ENCODE assay signal across 8 mouse cellular contexts in the genomic region with DNA sequence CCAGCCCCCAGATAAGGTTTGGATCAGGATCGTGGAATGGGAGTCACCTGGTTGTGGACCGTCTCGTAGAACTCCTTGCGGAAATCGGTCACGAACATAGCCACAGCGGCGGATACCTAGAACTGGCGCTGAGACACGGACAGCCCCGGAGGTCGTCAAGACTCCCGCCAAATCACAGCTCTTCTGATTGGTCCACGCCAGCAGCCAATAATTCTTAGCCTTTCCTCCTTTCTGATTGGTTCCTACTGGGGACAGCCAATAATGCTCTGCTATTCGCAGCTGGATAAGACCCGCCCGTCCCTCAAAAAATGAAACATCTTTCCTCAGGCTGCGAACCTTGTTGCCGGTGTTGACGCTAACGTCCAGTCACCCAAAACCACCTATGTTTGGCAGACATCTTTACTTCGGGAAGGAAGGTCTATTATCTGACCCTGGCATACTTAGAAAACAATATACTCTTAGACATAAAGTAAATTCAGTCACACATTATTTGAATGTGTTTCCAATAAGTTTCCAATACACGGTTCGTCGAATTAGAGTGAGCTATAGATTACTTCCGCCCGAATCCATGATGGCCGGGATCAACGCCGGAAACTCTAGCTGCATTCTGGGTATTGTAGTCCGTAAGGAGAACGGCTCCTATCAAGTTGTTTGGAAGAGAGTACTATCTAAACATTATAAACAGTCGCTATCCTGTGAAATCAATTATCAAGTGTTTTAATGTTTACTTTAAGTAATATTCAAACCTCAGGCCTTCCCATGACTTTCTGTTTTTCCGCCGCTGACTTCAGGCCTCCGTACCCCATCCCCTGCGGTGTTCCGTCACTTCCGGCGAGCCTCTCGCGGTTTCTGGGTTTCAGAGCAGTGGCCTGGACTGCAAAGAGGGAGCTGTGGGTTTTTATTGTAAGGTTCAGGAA. TPM values are rescaled to one million over a fixed set of nuclear protein-coding genes. Genes with fewer than 3 reads are reported as not detected.
DNase-seq lines count a peak whose midpoint lies in the region; ATAC-seq and TF ChIP-seq lines count a peak whose summit lies in the region.

A gene (plus strand): TSS at position 312 of the 917 bp plus-strand sequence.
A gene (minus strand): TSS at position 520 of the 917 bp plus-strand sequence.

- peak within 1 kb of the TSS; percentile 76 for H3K9ac ChIP-seq in embryonic facial prominence, embryonic 15.5 days
- peak within 1 kb of the TSS; percentile 90 for H3K9ac ChIP-seq in limb, embryonic 14.5 days (ENCODE audit: low read depth, low read length, severe bottlenecking)
- H3K9ac ChIP-seq in midbrain, postnatal 0 days (replicated peaks; ENCODE audit: low read length, poor library complexity, severe bottlenecking) = peak within 1 kb of the TSS; percentile 83

- peak; percentile 96 for ATAC-seq in embryonic facial prominence, embryonic 15.5 days (ENCODE audit: insufficient number of reproducible peaks, low FRiP score, low TSS enrichment, low read depth)
- ATAC-seq in limb, embryonic 14.5 days (ENCODE audit: low FRiP score, low read depth) = peak; percentile 98
- ATAC-seq in midbrain, postnatal 0 days (ENCODE audit: low FRiP score) = peak; percentile 97

- under 1% methylated on average over 42 of the region's 42 CpGs for WGBS in bone marrow, adult 2 months
- under 1% methylated on average over 42 of the region's 42 CpGs for WGBS in embryonic facial prominence, embryonic 15.5 days
- WGBS in limb, embryonic 14.5 days = under 1% methylated on average over 42 of the region's 42 CpGs
- WGBS in midbrain, postnatal 0 days = under 1% methylated on average over 42 of the region's 42 CpGs

- peaks cover 2% of the 10 kb centered on the region; the same call in 1 of the 2 replicates for H3K4me1 ChIP-seq in bone marrow, adult 2 months (ENCODE audit: control insufficient read depth, insufficient read depth, low read length)
- peaks cover 20% of the 10 kb centered on the region for H3K4me1 ChIP-seq in embryonic facial prominence, embryonic 15.5 days
- peaks cover 12% of the 10 kb centered on the region; the same call in 1 of the 2 replicates for H3K4me1 ChIP-seq in limb, embryonic 14.5 days (ENCODE audit: control insufficient read depth, insufficient read depth, low read length)
- peaks cover 10% of the 10 kb centered on the region for H3K4me1 ChIP-seq in midbrain, postnatal 0 days (ENCODE audit: insufficient read depth, low read length)

- peak within 1 kb of the TSS; percentile 90 for H3K4me3 ChIP-seq in bone marrow, adult 2 months (replicated peaks; ENCODE audit: control insufficient read depth, low read depth, low read length)
- peak within 1 kb of the TSS; percentile 76 for H3K4me3 ChIP-seq in embryonic facial prominence, embryonic 15.5 days (replicated peaks)
- peak within 1 kb of the TSS; percentile 74 for H3K4me3 ChIP-seq in limb, embryonic 14.5 days (replicated peaks; ENCODE audit: low read length)
- H3K4me3 ChIP-seq in midbrain, postnatal 0 days (ENCODE audit: low read depth, low read length) = peak within 1 kb of the TSS; percentile 87

- peak within 1 kb of the TSS; percentile 64 for H3K27ac ChIP-seq in bone marrow, adult 2 months (ENCODE audit: control insufficient read depth, insufficient read depth, low read depth, low read length, poor library complexity)
- H3K27ac ChIP-seq in embryonic facial prominence, embryonic 15.5 days (replicated peaks) = peak within 1 kb of the TSS; percentile 87
- H3K27ac ChIP-seq in limb, embryonic 14.5 days (replicated peaks; ENCODE audit: low read depth, low read length) = peak within 1 kb of the TSS; percentile 76
- peak within 1 kb of the TSS; percentile 65 for H3K27ac ChIP-seq in midbrain, postnatal 0 days (ENCODE audit: low read depth, low read length)

- no peaks in the 10 kb centered on the region for H3K9me3 ChIP-seq in embryonic facial prominence, embryonic 15.5 days (replicated peaks)
- H3K9me3 ChIP-seq in limb, embryonic 14.5 days (ENCODE audit: control insufficient read depth, low read length) = no peaks in the 10 kb centered on the region
- H3K9me3 ChIP-seq in midbrain, postnatal 0 days (ENCODE audit: low read length) = no peaks in the 10 kb centered on the region

- H3K36me3 ChIP-seq in embryonic facial prominence, embryonic 15.5 days = peaks cover 39% of the 10 kb centered on the region
- peaks cover 45% of the 10 kb centered on the region for H3K36me3 ChIP-seq in limb, embryonic 14.5 days (ENCODE audit: control insufficient read depth, insufficient read depth, low read length)
- peaks cover 13% of the 10 kb centered on the region; the same call in 1 of the 2 replicates for H3K36me3 ChIP-seq in midbrain, postnatal 0 days (ENCODE audit: insufficient read depth, low read length)

- peak within 1 kb of the TSS; percentile 88 for H3K4me2 ChIP-seq in embryonic facial prominence, embryonic 15.5 days (replicated peaks)
- peak within 1 kb of the TSS; percentile 91 for H3K4me2 ChIP-seq in limb, embryonic 14.5 days (replicated peaks; ENCODE audit: low read depth, low read length, severe bottlenecking)
- H3K4me2 ChIP-seq in midbrain, postnatal 0 days (ENCODE audit: low read depth, low read length, poor library complexity, severe bottlenecking) = peak within 1 kb of the TSS; percentile 88

- TF ChIP-seq POLR2A in bone marrow, adult 2 months (IDR thresholded peaks at IDR 0.05; ENCODE audit: borderline replicate concordance, control insufficient read depth, low read depth, low read length) = peak; percentile 86
- peak; percentile 63; the same call in 1 of the 2 replicates for TF ChIP-seq POLR2A in limb, embryonic 14.5 days (IDR thresholded peaks at IDR 0.05; ENCODE audit: borderline replicate concordance, extremely low read depth, insufficient read depth, insufficient read length)

- DNase-seq in 416B (ENCODE audit: low read depth) = peak; percentile 99
- peak; percentile 94 for DNase-seq in heart, adult 8-10 months (ENCODE audit: low spot score)
- peak; percentile 97 for DNase-seq in kidney, adult 9 months
- DNase-seq in limb, embryonic 14.5 days (ENCODE audit: low spot score) = peak; percentile 97
- peak; percentile 98 for DNase-seq in midbrain, postnatal 0 days (ENCODE audit: low spot score)
- DNase-seq in spleen, postnatal 14 days (ENCODE audit: low spot score in 2 of 2) = peak; percentile 68 to 82

- no peak for TF ChIP-seq CTCF in bone marrow, adult 2 months (IDR thresholded peaks at IDR 0.05; ENCODE audit: control insufficient read depth, insufficient read depth, low read length)
- TF ChIP-seq CTCF in midbrain, postnatal 0 days (IDR thresholded peaks at IDR 0.05) = no peak

- H3K27me3 ChIP-seq in embryonic facial prominence, embryonic 15.5 days = no peaks in the 10 kb centered on the region
- H3K27me3 ChIP-seq in limb, embryonic 14.5 days (ENCODE audit: control insufficient read depth, insufficient read depth, low read length) = no peaks in the 10 kb centered on the region
- H3K27me3 ChIP-seq in midbrain, postnatal 0 days (ENCODE audit: insufficient read depth, low read length) = no peaks in the 10 kb centered on the region

RNA-seq across cellular contexts. Expression of the first gene that starts in this region (rescaled TPM):
- polyA plus RNA-seq in bone marrow, adult 2 months (2011; ENCODE audit: insufficient read depth, insufficient read length, low replicate concordance, missing spikeins) = 47.5 and 56.5 TPM in 2 replicates
- polyA plus RNA-seq in embryonic facial prominence, embryonic 15.5 days (2015; fragmentation: Nextera tagmentation; extraction: Ambion mirVana) = 86.8 and 90.9 TPM in 2 replicates
- 10 to 100 TPM; 52.6 to 58.4 (median 55.9) TPM for total RNA-seq in heart, adult 8-10 months (2022)
- 67.0 and 72.1 TPM in 2 replicates for polyA plus RNA-seq in limb, embryonic 14.5 days (2012; rRNA removed)
- polyA plus RNA-seq in limb, embryonic 14.5 days (2014; fragmentation: Nextera tagmentation; extraction: Ambion mirVana) = 63.9 and 69.9 TPM in 2 replicates
- 58.1 and 60.9 TPM in 2 replicates for total RNA-seq in midbrain, postnatal 0 days (2014; rRNA removed)
- polyA plus RNA-seq in midbrain, postnatal 0 days (2015; fragmentation: Nextera tagmentation; extraction: Ambion mirVana) = 115 and 116 TPM in 2 replicates

RNA-seq across cellular contexts. Expression of the second gene that starts in this region (rescaled TPM):
- 30.8 and 34.5 TPM in 2 replicates for polyA plus RNA-seq in bone marrow, adult 2 months (2011; ENCODE audit: insufficient read depth, insufficient read length, low replicate concordance, missing spikeins)
- 34.5 and 36.9 TPM in 2 replicates for polyA plus RNA-seq in embryonic facial prominence, embryonic 15.5 days (2015; fragmentation: Nextera tagmentation; extraction: Ambion mirVana)
- 1 to 10 TPM; 1.9 to 3.0 (median 2.3) TPM for total RNA-seq in heart, adult 8-10 months (2022)
- polyA plus RNA-seq in limb, embryonic 14.5 days (2012; rRNA removed) = 52.5 and 53.2 TPM in 2 replicates
- polyA plus RNA-seq in limb, embryonic 14.5 days (2014; fragmentation: Nextera tagmentation; extraction: Ambion mirVana) = 36.8 and 39.8 TPM in 2 replicates
- total RNA-seq in midbrain, postnatal 0 days (2014; rRNA removed) = 3.3 and 4.8 TPM in 2 replicates
- polyA plus RNA-seq in midbrain, postnatal 0 days (2015; fragmentation: Nextera tagmentation; extraction: Ambion mirVana) = 2.8 and 3.0 TPM in 2 replicates

Comparison
In these comparisons a context has a peak if more than half of its experiments do, and no peak if none do; other contexts are left out.
1. Peak in every context shown above with its lines: DNase-seq, ATAC-seq, H3K4me3 ChIP-seq and H3K27ac ChIP-seq.